Mouse (Mus musculus) C2C12 (cell line): ENCODE results near the gene Pou6f2. TPM values are rescaled to one million over a fixed set of nuclear protein-coding genes. Genes with fewer than 3 reads are reported as not detected.

Experiments used
- H3K27me3 ChIP-seq: one replicate; pipeline ENCODE4 v1.6.1; 2011; ENCODE audit not compliant: control insufficient read depth, insufficient read depth, insufficient read length
- H3K36me3 ChIP-seq: one replicate; pipeline ENCODE4 v1.6.1; 2011; ENCODE audit not compliant: control insufficient read depth, insufficient read depth
- H3K4me3 ChIP-seq: one replicate; pipeline ENCODE4 v1.5.1; 2011; ENCODE audit warnings: mild to moderate bottlenecking, control low read depth; ENCODE audit not compliant: poor library complexity, insufficient read depth, severe bottlenecking
- H3K79me2 ChIP-seq: one replicate; pipeline ENCODE4 v1.6.1; 2011; ENCODE audit not compliant: control insufficient read depth, insufficient read depth
- H3K79me3 ChIP-seq: one replicate; pipeline ENCODE4 v1.6.1; 2011; ENCODE audit warnings: low read depth, control low read depth
- H3ac ChIP-seq: one replicate; pipeline ENCODE3; 2011; ENCODE audit warnings: low read depth; ENCODE audit not compliant: control insufficient read depth, insufficient read length
- CEBPB ChIP-seq: IDR thresholded peaks from one replicate; pipeline ENCODE4 v1.6.1; 2011; ENCODE audit warnings: low read depth, mild to moderate bottlenecking, control low read depth, moderate library complexity
- CTCF ChIP-seq: IDR thresholded peaks from one replicate; pipeline ENCODE4 v1.5.1; 2011; ENCODE audit not compliant: control insufficient read depth, insufficient read depth, insufficient read length
- FOSL1 ChIP-seq: IDR thresholded peaks from one replicate; pipeline ENCODE4 v1.8.0; 2011; ENCODE audit warnings: mild to moderate bottlenecking, low read length; ENCODE audit not compliant: poor library complexity, insufficient read depth, severe bottlenecking
- MAX ChIP-seq: IDR thresholded peaks from one replicate; pipeline ENCODE4 v1.6.1; 2011; ENCODE audit warnings: mild to moderate bottlenecking, control low read depth
- MYOD1 ChIP-seq: IDR thresholded peaks from one replicate; pipeline ENCODE4 v1.6.1; 2011; ENCODE audit warnings: low read depth; ENCODE audit not compliant: control insufficient read depth, insufficient read length
- MYOG ChIP-seq: IDR thresholded peaks from one replicate; pipeline ENCODE4 v1.6.1; 2011; ENCODE audit not compliant: control insufficient read depth, insufficient read length; ENCODE audit errors: extremely low read depth
- USF1 ChIP-seq: IDR thresholded peaks from one replicate; pipeline ENCODE4 v1.6.1; 2011; ENCODE audit warnings: low read depth, mild to moderate bottlenecking, control low read depth, moderate library complexity
- polyA plus RNA-seq: library from polyadenylated mRNA; unstranded; fragments of >200 nt; fragmentation: generic; extraction: Trizol; gene quantifications from one replicate; pipeline ENCODE4 v1.2.1, GENCODE M21; 2012; ENCODE audit warnings: missing spikeins

The Pou6f2 gene
- polyA plus RNA-seq, 1 experiment, result not detected

- no peaks in the 10 kb centered on the region for H3K36me3 ChIP-seq
- no peaks in the 10 kb centered on the region for H3K79me2 ChIP-seq
- TF ChIP-seq CEBPB, result no peak
- TF ChIP-seq MYOD1, result no peak
- no peak for TF ChIP-seq FOSL1
- no peak for TF ChIP-seq CTCF
- TF ChIP-seq USF1, result no peak
- TF ChIP-seq MAX, result no peak
- no peak for TF ChIP-seq MYOG
- H3K79me3 ChIP-seq, result no peaks in the 10 kb centered on the region
- no peak overlapping the region for H3K4me3 ChIP-seq
- no peaks in the 10 kb centered on the region for H3K27me3 ChIP-seq
- H3ac ChIP-seq, result no peak overlapping the region
Observed at GRCm38 (mm10) chr13:18287536-18287935, 110.0 kb downstream of the Pou6f2 start.

GRCm38 (mm10) chr13:18282361-18282982 lies 115.0 kb downstream of the Pou6f2 start:
- H3K4me3 ChIP-seq, result no peak overlapping the region
- no peaks in the 10 kb centered on the region for H3K27me3 ChIP-seq
- H3ac ChIP-seq, result no peak overlapping the region
- H3K36me3 ChIP-seq, result no peaks in the 10 kb centered on the region
- no peak for TF ChIP-seq CEBPB
- TF ChIP-seq MAX, result no peak
- TF ChIP-seq CTCF, result no peak
- no peak for TF ChIP-seq MYOD1
- no peak for TF ChIP-seq USF1
- no peak for TF ChIP-seq FOSL1
- no peak for TF ChIP-seq MYOG
- H3K79me2 ChIP-seq, result no peaks in the 10 kb centered on the region
- H3K79me3 ChIP-seq, result no peaks in the 10 kb centered on the region

- Histone ChIP-seq H3K27me3 (no peaks in the 10 kb centered on the region), H3K79me3 (no peaks in the 10 kb centered on the region), H3K79me2 (no peaks in the 10 kb centered on the region), H3K36me3 (no peaks in the 10 kb centered on the region), H3ac (no peak overlapping the region), H3K4me3 (no peak overlapping the region)
- TF ChIP-seq CEBPB (no peak), CTCF (no peak), MYOD1 (no peak), MAX (no peak), FOSL1 (no peak), MYOG (no peak), USF1 (no peak)
Observed at GRCm38 (mm10) chr13:18281084-18281483, 116.4 kb downstream of the Pou6f2 start.

- H3K4me3 ChIP-seq, result no peak overlapping the region
- TF ChIP-seq MYOG (no peak), MYOD1 (no peak), CEBPB (no peak), FOSL1 (no peak), CTCF (no peak), MAX (no peak), USF1 (no peak)
- no peaks in the 10 kb centered on the region for H3K27me3 ChIP-seq
- H3ac ChIP-seq, result no peak overlapping the region
- H3K79me2 ChIP-seq, result no peaks in the 10 kb centered on the region
- no peaks in the 10 kb centered on the region for H3K36me3 ChIP-seq
- H3K79me3 ChIP-seq, result no peaks in the 10 kb centered on the region
Observed at GRCm38 (mm10) chr13:18253131-18253530, 144.4 kb downstream of the Pou6f2 start.

GRCm38 (mm10) chr13:18218566-18219234 lies 178.8 kb downstream of the Pou6f2 start:
- no peaks in the 10 kb centered on the region for H3K36me3 ChIP-seq
- H3K27me3 ChIP-seq, result no peaks in the 10 kb centered on the region
- H3ac ChIP-seq, result no peak overlapping the region
- no peaks in the 10 kb centered on the region for H3K79me2 ChIP-seq
- H3K4me3 ChIP-seq, result no peak overlapping the region
- no peaks in the 10 kb centered on the region for H3K79me3 ChIP-seq
- TF ChIP-seq USF1 (no peak), CEBPB (no peak), CTCF (no peak), MAX (no peak), FOSL1 (no peak), MYOD1 (no peak), MYOG (no peak)
